Mouse (Mus musculus) liver, embryonic 13.5 days (tissue): ENCODE measurements around the gene Myo1f. TPM values are rescaled to one million over a fixed set of nuclear protein-coding genes. Genes with fewer than 3 reads are reported as not detected.
"Not testable (repeated sequence)": the region's sequence is repeated elsewhere in the genome, so short reads cannot be mapped to it uniquely, and the experiment has no call there.

Source experiments
- ATAC-seq: fragments of 200-750 bp; cut with Nextera tagmentation; 2 replicates; pipeline ENCODE4 v1.8.0; 2017; ENCODE audit warnings: low read depth, mild to moderate bottlenecking, moderate number of reproducible peaks, moderate library complexity
- DNase-seq: peaks from one replicate; pipeline ENCODE4 v3.0.0; 2022
- H3K27ac ChIP-seq: fragments of 300-500 bp; sonication (generic); 2 replicates; pipeline ENCODE4 v1.5.1; 2015; ENCODE audit warnings: moderate library complexity, mild to moderate bottlenecking, inconsistent platforms
- H3K27me3 ChIP-seq: fragments of 300-500 bp; sonication (generic); 2 replicates; pipeline ENCODE4 v1.6.1; 2015; ENCODE audit warnings: mild to moderate bottlenecking, inconsistent platforms
- H3K36me3 ChIP-seq: fragments of 300-500 bp; sonication (generic); 2 replicates; pipeline ENCODE4 v1.6.1; 2015; ENCODE audit warnings: mild to moderate bottlenecking, inconsistent platforms
- H3K4me1 ChIP-seq: fragments of 300-500 bp; sonication (generic); replicated peaks from 2 replicates; pipeline ENCODE4 v1.6.1; 2015; ENCODE audit warnings: inconsistent platforms
- H3K4me2 ChIP-seq: fragments of 300-500 bp; sonication (generic); 2 replicates; pipeline ENCODE4 v1.6.1; 2015; ENCODE audit warnings: inconsistent platforms, mild to moderate bottlenecking, moderate library complexity
- H3K4me3 ChIP-seq: fragments of 300-500 bp; sonication (generic); replicated peaks from 2 replicates; pipeline ENCODE4 v1.5.1; 2015; ENCODE audit warnings: mild to moderate bottlenecking, inconsistent platforms
- H3K9ac ChIP-seq: fragments of 300-500 bp; sonication (generic); 2 replicates; pipeline ENCODE4 v1.6.1; 2015; ENCODE audit warnings: mild to moderate bottlenecking, inconsistent platforms
- H3K9me3 ChIP-seq: fragments of 300-500 bp; sonication (generic); replicated peaks from 2 replicates; pipeline ENCODE4 v1.6.1; 2016; ENCODE audit warnings: inconsistent platforms
- WGBS: fragments of 180-500 bp; shearing (Covaris S2); methylation state at CpG from one replicate; pipeline ENCODE4 v1.1.7; 2015; ENCODE audit not compliant: insufficient replicate concordance; 5-methylcytosine and 5-hydroxymethylcytosine counted together
- polyA plus RNA-seq: library from polyadenylated mRNA; unstranded; fragments of >200 nt; fragmentation: Nextera tagmentation; extraction: Ambion mirVana; gene quantifications from 2 replicates; pipeline ENCODE4 v1.2.1, GENCODE M21; 2015

Myo1f gene
- polyA plus RNA-seq, 1 experiment from 2014 or later, result 6.3 TPM

DNA sequence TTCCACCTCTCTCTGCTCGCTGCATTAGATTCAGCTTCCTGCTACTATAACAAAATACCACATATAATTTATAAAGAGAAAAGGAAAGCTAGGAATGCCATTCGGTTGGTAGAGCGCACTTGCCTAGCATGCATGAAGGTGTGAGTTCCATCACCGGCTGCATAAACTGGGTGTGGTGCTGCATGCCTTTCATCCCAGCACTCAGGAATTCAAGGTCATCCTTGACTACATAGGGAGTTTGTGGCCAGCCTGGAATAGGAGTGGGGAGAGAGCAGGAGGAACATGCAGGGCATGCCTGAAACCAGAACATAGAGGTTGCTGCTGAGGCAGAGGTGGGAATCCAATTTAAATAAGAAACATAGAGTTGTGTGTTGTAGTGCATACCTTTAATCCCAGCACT is 28.6 kb downstream of the Myo1f start:
- no peaks in the 10 kb centered on the region for H3K27me3 ChIP-seq
- no peak overlapping the region for H3K27ac ChIP-seq
- H3K9ac ChIP-seq, result no peak overlapping the region
- no peak overlapping the region for H3K4me3 ChIP-seq
- H3K4me2 ChIP-seq, result no peak overlapping the region
- H3K4me1 ChIP-seq, result no peaks in the 10 kb centered on the region
- WGBS, result 79% methylated on average over 4 of the region's 4 CpGs
- DNase-seq (no peak), ATAC-seq (no peak)
- H3K36me3 ChIP-seq, result no peaks in the 10 kb centered on the region
- H3K9me3 ChIP-seq, result no peaks in the 10 kb centered on the region

DNA sequence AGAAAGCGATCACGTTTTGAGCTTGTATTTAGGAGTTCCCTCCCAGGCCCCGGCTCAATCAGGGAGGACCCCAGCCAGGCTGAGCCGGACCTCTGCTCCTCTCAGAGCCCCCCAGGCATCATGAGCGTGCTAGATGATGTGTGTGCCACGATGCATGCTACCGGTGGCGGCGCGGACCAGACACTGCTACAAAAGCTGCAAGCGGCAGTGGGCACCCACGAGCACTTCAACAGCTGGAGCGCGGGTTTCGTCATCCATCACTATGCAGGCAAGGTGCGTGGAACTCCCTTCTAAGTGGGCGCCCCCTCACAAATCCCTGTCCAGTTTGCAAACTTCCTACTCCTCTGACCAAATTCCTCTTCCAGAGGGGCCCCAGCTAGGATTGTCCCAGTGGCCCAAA is 30.5 kb downstream of the Myo1f start:
- Histone ChIP-seq H3K36me3 (no peaks in the 10 kb centered on the region), H3K4me1 (no peaks in the 10 kb centered on the region), H3K9ac (no peak overlapping the region), H3K9me3 (no peaks in the 10 kb centered on the region), H3K4me2 (no peak overlapping the region), H3K4me3 (no peak overlapping the region), H3K27me3 (no peaks in the 10 kb centered on the region), H3K27ac (no peak overlapping the region)
- DNase-seq (no peak), ATAC-seq (no peak)
- 72% methylated on average over 17 of the region's 17 CpGs for WGBS

DNA sequence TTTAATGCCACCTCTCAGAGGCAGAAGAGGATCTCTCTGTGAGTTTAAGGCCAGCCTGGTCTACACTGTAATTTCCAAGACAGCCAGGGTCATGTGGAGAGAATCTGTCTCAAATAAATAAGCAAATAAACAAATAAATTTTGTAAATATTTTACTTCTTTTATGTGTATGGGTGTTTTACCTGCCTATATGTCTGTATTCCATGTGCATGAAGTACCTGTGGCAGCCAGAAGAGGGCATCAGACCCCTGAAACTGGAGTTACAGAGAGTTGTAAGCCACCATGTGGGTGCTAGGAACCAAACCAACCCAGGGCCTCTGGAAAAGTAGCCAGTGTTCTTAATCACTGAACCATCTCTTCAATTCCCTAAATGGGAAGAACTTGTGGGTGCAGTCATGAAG is 41.8 kb downstream of the Myo1f start:
- peaks cover 6% of the 10 kb centered on the region for H3K9me3 ChIP-seq
- H3K36me3 ChIP-seq, result 0 out of 2 replicates have a peak, but pooled peaks cover 5% of the 10 kb centered on the region

DNA sequence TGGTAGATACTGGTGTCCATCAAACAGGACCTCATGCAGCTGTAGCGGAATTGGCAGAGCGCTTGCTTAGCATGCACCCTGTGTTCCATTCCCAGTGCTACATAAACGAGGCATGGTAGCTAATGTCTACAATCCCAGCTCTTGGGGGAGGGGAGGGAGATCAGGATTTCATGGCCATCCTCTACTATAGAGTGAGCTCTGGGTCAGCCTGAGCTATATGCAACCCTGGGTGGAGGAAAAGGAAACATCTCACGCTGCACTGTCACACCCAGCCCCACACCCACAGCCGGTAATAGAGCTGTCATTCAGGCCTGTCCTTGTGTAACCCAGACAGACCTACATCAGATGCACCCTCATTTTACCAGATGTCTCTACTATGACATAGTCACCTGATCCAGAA is 43.0 kb downstream of the Myo1f start:
- Histone ChIP-seq H3K9me3 (peaks cover 6% of the 10 kb centered on the region), H3K36me3 (0 out of 2 replicates have a peak, but pooled peaks cover 5% of the 10 kb centered on the region), H3K4me1 (no peaks in the 10 kb centered on the region), H3K4me3 (no peak overlapping the region), H3K27ac (no peak overlapping the region), H3K27me3 (no peaks in the 10 kb centered on the region), H3K4me2 (no peak overlapping the region), H3K9ac (no peak overlapping the region)
- DNase-seq (no peak), ATAC-seq (no peak)
- 79% methylated on average over 5 of the region's 5 CpGs for WGBS

More for the DNA sequence above, 41.8 kb downstream of the Myo1f start:
- no peak for DNase-seq
- Histone ChIP-seq H3K4me1 (no peaks in the 10 kb centered on the region), H3K4me2 (no peak overlapping the region), H3K27ac (no peak overlapping the region), H3K4me3 (no peak overlapping the region), H3K27me3 (no peaks in the 10 kb centered on the region), H3K9ac (no peak overlapping the region)
- no peak for ATAC-seq

DNA sequence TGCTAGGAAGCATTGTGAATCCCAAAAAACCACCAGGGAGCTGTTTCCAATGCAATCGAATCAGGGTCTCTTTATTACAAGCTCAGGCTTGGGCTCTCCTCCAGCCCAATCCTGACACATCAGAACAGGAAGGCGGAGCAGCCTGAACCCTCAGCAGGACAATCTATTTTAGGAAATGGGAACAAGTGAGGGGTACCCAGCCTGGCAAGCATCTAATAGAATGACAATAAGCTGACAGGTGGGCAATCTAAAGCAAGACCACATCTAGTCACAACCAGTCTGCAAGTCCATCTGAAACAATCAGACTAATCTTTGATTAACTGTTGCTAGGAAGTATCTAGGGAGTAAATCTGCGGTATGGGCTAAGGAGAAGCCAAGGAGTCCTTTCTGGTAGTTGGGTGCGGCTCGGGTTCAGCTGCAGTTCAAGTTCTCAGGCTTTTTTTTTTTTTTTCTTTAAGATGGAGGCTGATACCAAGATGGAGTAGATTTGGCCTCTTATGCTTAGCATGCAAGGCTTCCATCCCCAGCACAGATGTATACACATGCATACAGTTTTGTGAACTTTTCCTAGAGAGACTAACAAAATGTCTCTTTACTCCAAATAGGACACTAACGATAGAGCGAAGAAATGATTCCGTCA is 44.4 kb downstream of the Myo1f start:
- H3K9me3 ChIP-seq, result peaks cover 6% of the 10 kb centered on the region
- ATAC-seq (no peak), DNase-seq (no peak)
- 80% methylated on average over 8 of the region's 8 CpGs for WGBS
- no peaks in the 10 kb centered on the region for H3K27me3 ChIP-seq
- no peak overlapping the region for H3K9ac ChIP-seq
- H3K27ac ChIP-seq, result no peak overlapping the region
- no peak overlapping the region for H3K4me2 ChIP-seq
- no peak overlapping the region for H3K4me3 ChIP-seq
- H3K4me1 ChIP-seq, result peaks cover 4% of the 10 kb centered on the region; the same call in 1 of the 2 replicates
- H3K36me3 ChIP-seq, result 0 out of 2 replicates have a peak, but pooled peaks cover 5% of the 10 kb centered on the region

DNA sequence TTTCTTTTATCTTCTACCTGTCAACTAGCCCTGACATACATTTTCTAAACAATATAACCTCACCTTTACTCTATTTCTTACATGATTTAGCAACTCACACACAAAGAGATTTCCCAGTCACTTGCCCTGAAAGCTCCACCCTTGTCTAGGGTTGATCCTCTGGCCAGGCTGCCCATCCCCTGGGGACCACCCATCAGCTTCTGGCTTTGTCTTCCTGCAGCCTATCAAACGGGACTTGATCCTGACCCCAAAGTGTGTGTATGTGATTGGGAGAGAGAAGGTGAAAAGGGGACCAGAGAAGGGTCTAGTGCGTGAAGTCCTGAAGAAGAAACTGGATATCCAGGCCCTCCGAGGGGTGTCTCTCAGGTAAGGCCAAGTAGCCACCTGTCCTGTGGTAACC is 45.3 kb downstream of the Myo1f start:
- Histone ChIP-seq H3K27ac (no peak overlapping the region), H3K27me3 (no peaks in the 10 kb centered on the region), H3K9me3 (peaks cover 6% of the 10 kb centered on the region), H3K4me1 (peaks cover 4% of the 10 kb centered on the region; the same call in 1 of the 2 replicates), H3K4me3 (no peak overlapping the region), H3K36me3 (0 out of 2 replicates have a peak, but pooled peaks cover 5% of the 10 kb centered on the region), H3K9ac (no peak overlapping the region), H3K4me2 (no peak overlapping the region)
- 66% methylated on average over 3 of the region's 3 CpGs for WGBS
- DNase-seq (no peak), ATAC-seq (no peak)

DNA sequence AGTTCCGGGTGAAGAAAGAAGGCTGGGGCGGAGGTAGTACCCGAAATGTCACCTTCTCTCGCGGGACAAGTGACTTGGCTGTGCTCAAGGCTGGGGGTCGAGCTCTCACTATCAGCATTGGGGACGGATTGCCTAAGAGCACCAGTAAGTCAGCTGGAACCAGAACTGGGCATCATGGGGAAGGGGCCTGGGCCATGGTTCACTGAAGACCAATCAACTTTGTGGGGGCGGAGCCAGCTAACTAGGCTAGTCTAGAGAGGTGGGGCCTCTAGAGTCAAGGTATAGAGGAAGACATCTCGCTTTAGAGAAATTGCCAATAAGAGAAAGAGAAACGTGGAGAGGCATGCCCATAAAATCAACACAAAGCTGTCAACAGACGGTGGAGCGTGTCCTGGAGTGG is 46.4 kb downstream of the Myo1f start:
- H3K4me1 ChIP-seq, result peaks cover 16% of the 10 kb centered on the region
- no peak overlapping the region for H3K4me3 ChIP-seq
- DNase-seq, result no peak
- no peak overlapping the region for H3K4me2 ChIP-seq
- 0 out of 2 replicates have a peak, but pooled peaks cover 5% of the 10 kb centered on the region for H3K36me3 ChIP-seq
- WGBS, result 77% methylated on average over 12 of the region's 12 CpGs
- no peaks in the 10 kb centered on the region for H3K27me3 ChIP-seq
- H3K9me3 ChIP-seq, result peaks cover 6% of the 10 kb centered on the region
- no peak for ATAC-seq
- H3K27ac ChIP-seq, result no peak overlapping the region
- no peak overlapping the region for H3K9ac ChIP-seq

DNA sequence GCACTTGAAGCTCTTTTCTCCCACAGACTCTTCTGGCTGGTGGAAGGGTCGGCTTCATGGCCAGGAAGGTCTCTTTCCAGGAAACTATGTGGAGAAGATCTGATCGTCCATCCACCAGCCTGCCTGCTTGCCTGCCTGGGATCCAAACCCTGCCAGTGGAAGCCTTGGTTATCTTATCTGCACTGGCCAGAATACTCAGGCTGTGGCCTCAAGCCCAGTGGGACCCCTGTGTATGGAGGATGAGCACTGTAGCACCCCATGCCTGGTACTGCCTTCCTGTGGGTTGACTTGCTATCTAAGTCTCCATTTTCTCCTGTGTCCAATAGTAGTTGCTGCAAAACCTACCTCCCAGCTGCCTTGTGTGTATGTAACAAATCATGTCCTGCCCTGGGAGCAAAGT is 51.8 kb downstream of the Myo1f start:
- 12% methylated on average over 2 of the region's 2 CpGs for WGBS

DNA sequence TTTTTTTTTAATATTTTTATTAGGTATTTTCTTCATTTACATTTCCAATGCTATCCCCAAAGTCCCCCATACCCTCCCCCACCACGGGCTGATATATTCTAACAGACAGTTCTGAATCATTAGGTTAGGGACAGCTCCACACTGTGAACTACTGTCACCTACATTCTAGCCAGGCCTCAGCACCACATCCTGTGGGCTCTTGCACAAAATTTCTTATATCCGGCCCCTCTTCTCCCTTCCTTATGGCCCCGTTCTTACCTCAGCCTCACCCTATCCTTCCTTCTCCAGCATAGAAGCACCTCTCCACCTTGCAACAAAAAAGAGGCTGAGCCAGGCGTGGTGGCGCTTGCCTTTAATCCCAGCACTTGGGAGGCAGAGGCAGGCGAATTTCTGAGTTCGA is 55.0 kb downstream of the Myo1f start:
- Histone ChIP-seq H3K4me3 (no peak overlapping the region), H3K4me2 (no peak overlapping the region), H3K9ac (no peak overlapping the region), H3K9me3 (no peaks in the 10 kb centered on the region), H3K27ac (no peak overlapping the region), H3K4me1 (peaks cover 26% of the 10 kb centered on the region), H3K27me3 (no peaks in the 10 kb centered on the region), H3K36me3 (no peaks in the 10 kb centered on the region)
- 71% methylated on average over 7 of the region's 7 CpGs for WGBS
- DNase-seq, result no peak
- ATAC-seq, result no peak

More for the DNA sequence above, 51.8 kb downstream of the Myo1f start:
- 0 out of 2 replicates have a peak overlapping the region, but pooled peaks have one; percentile 20 for H3K4me2 ChIP-seq
- no peaks in the 10 kb centered on the region for H3K9me3 ChIP-seq
- no peaks in the 10 kb centered on the region for H3K36me3 ChIP-seq
- DNase-seq (peak; percentile 35), ATAC-seq (peak; percentile 91)
- no peaks in the 10 kb centered on the region for H3K27me3 ChIP-seq
- H3K4me1 ChIP-seq, result peaks cover 30% of the 10 kb centered on the region
- peak overlapping the region; percentile 4; the same call in 1 of the 2 replicates for H3K27ac ChIP-seq
- no peak overlapping the region for H3K4me3 ChIP-seq
- H3K9ac ChIP-seq, result peak overlapping the region; percentile 28; the same call in 1 of the 2 replicates

DNA sequence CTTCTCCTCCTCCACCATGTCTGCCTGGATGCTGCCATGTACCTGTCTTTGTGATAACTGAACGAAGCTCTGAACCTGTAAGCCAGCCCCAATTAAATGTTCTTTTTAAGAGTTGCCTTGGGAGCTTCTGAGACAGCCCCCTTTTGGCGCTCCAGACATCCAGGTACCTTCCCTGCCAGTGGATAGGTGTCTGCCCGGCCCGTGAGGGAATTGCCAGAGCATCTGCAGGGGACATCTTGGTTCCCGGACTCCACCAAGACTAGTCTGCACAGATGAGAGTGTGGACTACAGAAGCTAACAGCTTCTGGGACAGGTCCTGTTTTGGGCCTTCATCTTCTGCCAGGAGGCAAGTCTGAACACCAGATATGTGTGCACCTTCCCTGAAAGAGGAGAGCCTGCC is 58.2 kb downstream of the Myo1f start:
- not testable (repeated sequence) for DNase-seq, H3K27ac ChIP-seq, ATAC-seq, H3K27me3 ChIP-seq, H3K9ac ChIP-seq, H3K4me1 ChIP-seq, H3K4me3 ChIP-seq, H3K36me3 ChIP-seq, H3K4me2 ChIP-seq, H3K9me3 ChIP-seq
- WGBS, result 67% methylated on average over 5 of the region's 5 CpGs

DNA sequence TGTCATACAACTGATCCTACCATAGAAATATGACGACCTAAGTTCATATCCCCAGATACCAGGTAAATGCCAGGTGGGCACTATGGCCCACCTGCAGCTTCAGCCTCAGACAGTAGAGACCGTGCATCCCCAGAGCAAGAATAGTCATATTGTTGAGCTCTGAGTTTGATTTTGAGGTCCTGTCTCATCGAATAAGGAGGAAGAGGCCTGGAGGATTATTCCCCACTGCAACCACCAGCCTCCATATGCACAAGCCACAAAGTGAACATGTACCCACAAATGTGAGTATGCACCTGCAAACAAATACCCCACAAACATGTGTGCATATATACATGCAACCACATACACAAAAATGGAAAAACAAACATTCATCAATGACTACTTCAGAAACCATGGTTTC is 71.8 kb downstream of the Myo1f start:
- ATAC-seq (no peak), DNase-seq (no peak)
- 73% methylated on average over 3 of the region's 3 CpGs for WGBS

More for the DNA sequence above, 71.8 kb downstream of the Myo1f start:
- H3K27ac ChIP-seq, result no peak overlapping the region
- H3K4me1 ChIP-seq, result peaks cover 33% of the 10 kb centered on the region
- H3K36me3 ChIP-seq, result peaks cover 22% of the 10 kb centered on the region
- no peak overlapping the region for H3K4me3 ChIP-seq
- no peak overlapping the region for H3K4me2 ChIP-seq
- H3K27me3 ChIP-seq, result no peaks in the 10 kb centered on the region
- H3K9ac ChIP-seq, result no peak overlapping the region
- H3K9me3 ChIP-seq, result no peaks in the 10 kb centered on the region
